19 mouse cellular contexts compared by ENCODE assay signal in genomic region chr2:126416772-126417171, GRCm38 (mm10).
DNase-seq lines count a peak whose midpoint lies in the region; ATAC-seq and TF ChIP-seq lines count a peak whose summit lies in the region.
"Had no signal": no experiment of that assay in that cellular context is flagged by ENCODE, and none has a peak within 500 bp of the region (broad histone marks: within the 10 kb centered on the region; RNA-seq: fewer than 3 reads in every experiment).

No protein-coding gene starts in this region.

- H3K36me3 ChIP-seq in liver, adult 2 months (ENCODE audit: control insufficient read depth, insufficient read depth, low read length), result no peaks in the 10 kb centered on the region
- no peaks in the 10 kb centered on the region for H3K36me3 ChIP-seq in liver, embryonic 12.5 days
- H3K36me3 ChIP-seq: G1E had no signal

- H3K27ac ChIP-seq in liver, adult 2 months (replicated peaks; ENCODE audit: insufficient read depth, low read depth, low read length), result no peak overlapping the region
- no peak overlapping the region for H3K27ac ChIP-seq in liver, embryonic 12.5 days

- no peaks in the 10 kb centered on the region for H3K9me3 ChIP-seq in liver, embryonic 12.5 days (replicated peaks)
- H3K9me3 ChIP-seq: G1E had no signal

- no peak for ATAC-seq in liver, embryonic 12.5 days
- ATAC-seq: activated CD4-positive, CD25-positive, alpha-beta regulatory T cell, adult 4 months; CD4-positive, CD25-positive, alpha-beta regulatory T cell, adult 4 months; Patski had no signal

- no peaks in the 10 kb centered on the region for H3K27me3 ChIP-seq in liver, adult 2 months (ENCODE audit: control insufficient read depth, insufficient read depth, low read length)
- no peaks in the 10 kb centered on the region for H3K27me3 ChIP-seq in liver, embryonic 12.5 days (replicated peaks)
- H3K27me3 ChIP-seq: CH12.LX, Patski had no signal

- no peak overlapping the region for H3K9ac ChIP-seq in liver, adult 2 months (ENCODE audit: low read depth, low read length)
- no peak overlapping the region for H3K9ac ChIP-seq in liver, embryonic 12.5 days

- H3K79me2 ChIP-seq in liver, adult 2 months (ENCODE audit: control insufficient read depth, insufficient read depth, low read length), result no peaks in the 10 kb centered on the region

- H3K4me3 ChIP-seq in liver, adult 2 months (ENCODE audit: insufficient read depth, low read depth, low read length), result no peak overlapping the region
- no peak overlapping the region for H3K4me3 ChIP-seq in liver, embryonic 12.5 days

- TF ChIP-seq CTCF in liver, adult 2 months (IDR thresholded peaks at IDR 0.05; ENCODE audit: low read depth, low read length), result no peak

- WGBS in liver, adult 2 months, result 79% methylated on average over 2 of the region's 2 CpGs
- 63% methylated on average over 2 of the region's 2 CpGs for WGBS in liver, embryonic 12.5 days (ENCODE audit: insufficient replicate concordance)

- no peak overlapping the region for H3K4me2 ChIP-seq in liver, embryonic 12.5 days

- DNase-seq in adrenal gland, adult 2 months, result peak; percentile 17
- DNase-seq in adrenal gland, adult 18-20 months (ENCODE audit: low spot score in 2 of 2), result no peak
- peak; percentile 75 for DNase-seq in liver, adult 2 months (ENCODE audit: extremely low read depth, low read depth, low spot score)
- DNase-seq: adrenal gland, adult 8-10 months; adrenal gland, postnatal 14 days; adrenal gland, postnatal 25 days; adrenal gland, postnatal 36 days; B cell, adult 2 months; cerebellum, adult 11 months; cerebellum, adult 11-12 months; cerebellum, adult 18-20 months; cerebellum, adult 2 months; cerebellum, adult 8-10 months had no signal

- no peak for TF ChIP-seq POLR2A in liver, adult 2 months (IDR thresholded peaks at IDR 0.05; ENCODE audit: extremely low read depth, insufficient read depth, low read length)

- H3K4me1 ChIP-seq in liver, adult 2 months (ENCODE audit: control insufficient read depth, insufficient read depth, low read length), result peaks cover 5% of the 10 kb centered on the region; the same call in 1 of the 2 replicates
- no peaks in the 10 kb centered on the region for H3K4me1 ChIP-seq in liver, embryonic 12.5 days

Comparison
In these comparisons a context has a peak if more than half of its experiments do, and no peak if none do; other contexts are left out.
1. DNase-seq: peak in adrenal gland, adult 2 months (single experiment) and liver, adult 2 months (single experiment); none in adrenal gland, adult 18-20 months (0 of 2).